Mouse (Mus musculus) erythroblast, embryonic 14.5 days (primary cell): ENCODE data around the gene Phyhd1.

Source experiments
- GATA1 ChIP-seq: IDR thresholded peaks from 2 replicates; pipeline ENCODE4 v1.6.1; 2012; ENCODE audit warnings: low read length, inconsistent platforms, mixed read lengths
- TAL1 ChIP-seq: IDR thresholded peaks from 3 replicates; pipeline ENCODE4 v1.6.1; 2012; ENCODE audit warnings: low read length, inconsistent platforms, mixed read lengths

DNA sequence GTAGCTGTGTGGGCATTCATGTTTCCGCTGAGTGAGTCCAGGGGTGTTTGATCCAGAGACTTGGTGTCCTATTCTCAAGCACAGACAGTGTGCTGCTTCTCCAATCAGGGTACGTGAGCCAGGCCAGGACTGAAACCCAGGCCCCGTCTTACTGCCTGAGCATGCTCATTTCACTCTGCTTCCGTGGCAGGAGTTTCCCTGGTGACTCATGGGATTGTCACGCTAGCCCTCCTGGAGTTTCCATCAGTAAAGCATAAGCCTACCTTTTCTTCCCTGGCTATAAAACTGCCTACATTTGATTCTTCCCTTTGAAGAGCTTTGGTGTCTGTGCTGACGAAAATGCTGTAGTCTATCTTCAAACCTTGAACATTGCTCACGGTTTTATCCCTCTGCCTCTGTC, 57.1 kb downstream of the Phyhd1 start:
- no peak for TF ChIP-seq TAL1
- no peak for TF ChIP-seq GATA1
